ENCODE assay signal across 8 mouse cellular contexts in the genomic region with DNA sequence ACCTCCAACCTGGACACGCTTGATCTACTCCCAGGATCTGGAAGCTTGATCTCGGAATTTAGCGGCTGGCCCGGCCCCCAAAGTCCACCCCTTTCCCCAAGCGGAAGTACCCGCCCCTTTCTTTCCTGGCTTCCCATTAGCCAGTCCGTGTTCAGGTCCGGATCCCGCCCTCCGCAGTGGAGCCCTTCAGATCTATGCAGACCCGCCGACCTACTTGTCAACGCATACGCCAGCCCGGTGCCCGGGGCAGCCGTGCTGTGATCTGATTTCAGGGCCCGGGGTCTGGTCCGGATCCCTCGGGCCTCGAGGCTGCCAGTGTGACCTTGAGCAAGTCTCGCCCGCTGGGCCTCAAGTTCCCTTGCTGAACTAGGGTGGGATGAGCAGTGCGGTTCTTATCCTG. TPM values are rescaled to one million over a fixed set of nuclear protein-coding genes. Genes with fewer than 3 reads are reported as not detected.
DNase-seq lines count a peak whose midpoint lies in the region; ATAC-seq and TF ChIP-seq lines count a peak whose summit lies in the region.

Nudt22 (minus strand) TSS at position 112 of the 400 bp plus-strand sequence.
Trpt1 (plus strand) TSS at position 126 of the 400 bp plus-strand sequence.

- H3K9me3 ChIP-seq in embryonic facial prominence, embryonic 13.5 days, result no peaks in the 10 kb centered on the region

- H3K9ac ChIP-seq in embryonic facial prominence, embryonic 13.5 days, result peak within 1 kb of the TSS; percentile 83
- H3K9ac ChIP-seq in heart, adult 2 months (ENCODE audit: low read depth, low read length), result peak within 1 kb of the TSS; percentile 86
- peak within 1 kb of the TSS; percentile 76 for H3K9ac ChIP-seq in liver, adult 2 months (ENCODE audit: low read depth, low read length)

- 0 out of 2 replicates have a peak, but pooled peaks have one; percentile 15 for TF ChIP-seq EP300 in heart, adult 2 months (IDR thresholded peaks at IDR 0.05; ENCODE audit: insufficient read depth, low read depth, low read length)

- intact Hi-C loops in heart, adult 2 months (cut with DNase I), result loop anchor here (5.0 kb wide), 1 partner anchor 41 kb away; the partner anchor contains the start of gene Stip1

- peak within 1 kb of the TSS; percentile 3 for H3ac ChIP-seq in myocyte (ENCODE audit: control insufficient read depth, insufficient read length)

- DNase-seq in 3T3-L1 (ENCODE audit: low read depth, low spot score), result peak; percentile 96
- DNase-seq in adrenal gland, postnatal 25 days, result peak; percentile 89
- DNase-seq in heart, adult 2 months, result peak; percentile 91 to 92
- peak; percentile 95 for DNase-seq in kidney, adult 8-10 months
- DNase-seq in liver, adult 2 months (ENCODE audit: extremely low read depth, low read depth, low spot score), result peak; percentile 86
- DNase-seq in spleen, postnatal 4 days (ENCODE audit: low spot score in 2 of 2), result peak; percentile 80 to 89

- peak; percentile 89 for TF ChIP-seq POLR2A in heart, adult 2 months (IDR thresholded peaks at IDR 0.05; ENCODE audit: insufficient read depth, low read depth, low read length)
- peak; percentile 66; the same call in 1 of the 2 replicates for TF ChIP-seq POLR2A in liver, adult 2 months (IDR thresholded peaks at IDR 0.05; ENCODE audit: extremely low read depth, insufficient read depth, low read length)
- TF ChIP-seq POLR2A in myocyte (IDR thresholded peaks at IDR 0.05; ENCODE audit: insufficient read length, low read depth), result peak; percentile 75

- H3K79me2 ChIP-seq in heart, adult 2 months (replicated peaks; ENCODE audit: control insufficient read depth, insufficient read depth, low read length), result no peaks in the 10 kb centered on the region
- no peaks in the 10 kb centered on the region for H3K79me2 ChIP-seq in liver, adult 2 months (ENCODE audit: control insufficient read depth, insufficient read depth, low read length)
- H3K79me2 ChIP-seq in myocyte (ENCODE audit: control insufficient read depth, insufficient read depth), result no peaks in the 10 kb centered on the region

- peaks cover 28% of the 10 kb centered on the region for H3K36me3 ChIP-seq in embryonic facial prominence, embryonic 13.5 days
- no peaks in the 10 kb centered on the region for H3K36me3 ChIP-seq in heart, adult 2 months (ENCODE audit: control insufficient read depth, insufficient read depth, low read length)
- no peaks in the 10 kb centered on the region for H3K36me3 ChIP-seq in liver, adult 2 months (ENCODE audit: control insufficient read depth, insufficient read depth, low read length)
- H3K36me3 ChIP-seq in myocyte (ENCODE audit: control insufficient read depth, insufficient read depth), result no peaks in the 10 kb centered on the region

- peak within 1 kb of the TSS; percentile 81 for H3K4me2 ChIP-seq in embryonic facial prominence, embryonic 13.5 days
- H3K4me2 ChIP-seq in myocyte (ENCODE audit: low read depth), result peak within 1 kb of the TSS; percentile 97

- peaks cover 39% of the 10 kb centered on the region for H3K4me1 ChIP-seq in embryonic facial prominence, embryonic 13.5 days
- H3K4me1 ChIP-seq in heart, adult 2 months (ENCODE audit: control insufficient read depth, insufficient read depth, low read length), result peaks cover 10% of the 10 kb centered on the region
- peaks cover 13% of the 10 kb centered on the region for H3K4me1 ChIP-seq in liver, adult 2 months (ENCODE audit: control insufficient read depth, insufficient read depth, low read length)

- peak within 1 kb of the TSS; percentile 68 for H3K27ac ChIP-seq in embryonic facial prominence, embryonic 13.5 days
- H3K27ac ChIP-seq in heart, adult 2 months, result peak within 1 kb of the TSS; percentile 95
- peak within 1 kb of the TSS; percentile 81 for H3K27ac ChIP-seq in liver, adult 2 months (replicated peaks; ENCODE audit: insufficient read depth, low read depth, low read length)

- peak; percentile 74 for ATAC-seq in embryonic facial prominence, embryonic 13.5 days (ENCODE audit: insufficient number of reproducible peaks, insufficient read depth, low FRiP score, low TSS enrichment, low read depth)

- H3K27me3 ChIP-seq in embryonic facial prominence, embryonic 13.5 days, result no peaks in the 10 kb centered on the region
- no peaks in the 10 kb centered on the region for H3K27me3 ChIP-seq in heart, adult 2 months (ENCODE audit: control insufficient read depth, insufficient read depth, low read length)
- no peaks in the 10 kb centered on the region for H3K27me3 ChIP-seq in liver, adult 2 months (ENCODE audit: control insufficient read depth, insufficient read depth, low read length)
- no peaks in the 10 kb centered on the region for H3K27me3 ChIP-seq in myocyte (ENCODE audit: control insufficient read depth, insufficient read depth, insufficient read length)

- peak within 1 kb of the TSS; percentile 66 for H3K4me3 ChIP-seq in embryonic facial prominence, embryonic 13.5 days
- H3K4me3 ChIP-seq in heart, adult 2 months, result peak within 1 kb of the TSS; percentile 89
- H3K4me3 ChIP-seq in liver, adult 2 months (ENCODE audit: insufficient read depth, low read depth, low read length), result peak within 1 kb of the TSS; percentile 64
- H3K4me3 ChIP-seq in myocyte, result peak within 1 kb of the TSS; percentile 42

- under 1% methylated on average over 23 of the region's 24 CpGs for WGBS in embryonic facial prominence, embryonic 13.5 days
- WGBS in heart, adult 2 months, result under 1% methylated on average over 24 of the region's 24 CpGs
- under 1% methylated on average over 24 of the region's 24 CpGs for WGBS in liver, adult 2 months

- no peak for TF ChIP-seq CTCF in heart, adult 2 months (IDR thresholded peaks at IDR 0.05)
- TF ChIP-seq CTCF in liver, adult 2 months (IDR thresholded peaks at IDR 0.05; ENCODE audit: low read depth, low read length), result no peak

TF ChIP-seq in myocyte, 11 proteins besides CTCF, POLR2A, EP300 and RAD21:
- TF ChIP-seq POLR2AphosphoS2 (IDR thresholded peaks at IDR 0.05; ENCODE audit: insufficient read length, low read depth) (peak; percentile 50), SRF (IDR thresholded peaks at IDR 0.05; ENCODE audit: control insufficient read depth, insufficient read length, low read depth) (no peak)

RNA-seq across cellular contexts. Expression of gene Nudt22, which starts in this region (rescaled TPM):
- 35.9 and 50.6 TPM in 2 replicates for total RNA-seq in adrenal gland, postnatal 25 days (2021)
- polyA plus RNA-seq in embryonic facial prominence, embryonic 13.5 days (2015; fragmentation: Nextera tagmentation; extraction: Ambion mirVana), result 19.7 and 22.4 TPM in 2 replicates
- 10 to 100 TPM; 25.5 to 33.6 TPM for total RNA-seq in heart, adult 2 months (2021)
- 44.5 and 47.4 TPM in 2 replicates for polyA plus RNA-seq in heart, adult 2 months (2012; rRNA removed)
- total RNA-seq in liver, adult 2 months (2014; rRNA removed), result 14.4 and 16.4 TPM in 2 replicates
- polyA plus RNA-seq in liver, adult 2 months (2012; rRNA removed), result 29.3 and 30.9 TPM in 2 replicates
- 27.0 TPM for polyA plus RNA-seq in myocyte (2012; fragmentation: generic; extraction: Trizol)

RNA-seq across cellular contexts. Expression of gene Trpt1, which starts in this region (rescaled TPM):
- 15.9 and 19.5 TPM in 2 replicates for total RNA-seq in adrenal gland, postnatal 25 days (2021)
- 11.9 and 12.4 TPM in 2 replicates for polyA plus RNA-seq in embryonic facial prominence, embryonic 13.5 days (2015; fragmentation: Nextera tagmentation; extraction: Ambion mirVana)
- total RNA-seq in heart, adult 2 months (2021), result 10 to 100 TPM; 20.7 to 26.3 TPM
- polyA plus RNA-seq in heart, adult 2 months (2012; rRNA removed), result 26.4 and 30.7 TPM in 2 replicates
- total RNA-seq in liver, adult 2 months (2014; rRNA removed), result 2.0 and 3.0 TPM in 2 replicates
- 7.0 and 7.9 TPM in 2 replicates for polyA plus RNA-seq in liver, adult 2 months (2012; rRNA removed)
- polyA plus RNA-seq in myocyte (2012; fragmentation: generic; extraction: Trizol), result 9.2 TPM

Comparison
In these comparisons a context has a peak if more than half of its experiments do, and no peak if none do; other contexts are left out.
1. Peak in every context shown above with its lines: DNase-seq, ATAC-seq, H3K4me3 ChIP-seq and H3K27ac ChIP-seq.